Mouse (Mus musculus) cortical plate, adult 2 months (tissue): ENCODE results near the gene Rfc4.

ENCODE experiments used
- CTCF ChIP-seq: fragments of 200-500 bp; IDR thresholded peaks from 2 replicates; pipeline ENCODE4 v1.5.1; 2011; ENCODE audit warnings: mild to moderate bottlenecking, control low read depth, low read length; ENCODE audit not compliant: insufficient read depth; ENCODE audit errors: extremely low read depth
- POLR2A ChIP-seq: fragments of 200-500 bp; IDR thresholded peaks from 2 replicates; pipeline ENCODE4 v1.6.1; 2011; ENCODE audit warnings: mild to moderate bottlenecking, low read length, control low read depth; ENCODE audit not compliant: insufficient read depth; ENCODE audit errors: extremely low read depth

- TF ChIP-seq POLR2A (no peak), CTCF (no peak)
Measured at GRCm38 (mm10) chr16:23166646-23167045, 39.1 kb upstream of the Rfc4 start.
